Mouse (Mus musculus): ENCODE data around the gene Zpbp2.
A peak's percentile ranks its signal among the peaks of the same experiment; 100 is the strongest.

Gene Zpbp2

GRCm38 (mm10) chr11:98560942-98561341 lies 10.0 kb downstream of the Zpbp2 start:
- no peak for DNase-seq

- no peak for DNase-seq
Measured at GRCm38 (mm10) chr11:98563025-98563424, 12.1 kb downstream of the Zpbp2 start.

GRCm38 (mm10) chr11:98563921-98564414 lies 13.1 kb downstream of the Zpbp2 start:
- DNase-seq, result no peak

GRCm38 (mm10) chr11:98568326-98568725 lies 17.4 kb downstream of the Zpbp2 start:
- DNase-seq, result no peak

GRCm38 (mm10) chr11:98569461-98569860 lies 18.6 kb downstream of the Zpbp2 start:
- no peak for DNase-seq

- DNase-seq, result no peak
Measured at GRCm38 (mm10) chr11:98577776-98578175, 26.9 kb downstream of the Zpbp2 start.

- peak; percentile 57 for DNase-seq
Measured at GRCm38 (mm10) chr11:98580301-98581121, 29.6 kb downstream of the Zpbp2 start.

- DNase-seq, result no peak
Measured at GRCm38 (mm10) chr11:98581286-98582029, 30.6 kb downstream of the Zpbp2 start.

GRCm38 (mm10) chr11:98582030-98582388 lies 31.1 kb downstream of the Zpbp2 start:
- DNase-seq, result no peak

- DNase-seq, result no peak
Measured at GRCm38 (mm10) chr11:98582551-98583264, 31.8 kb downstream of the Zpbp2 start.

- no peak for DNase-seq
Measured at GRCm38 (mm10) chr11:98583265-98583552, 32.3 kb downstream of the Zpbp2 start.

GRCm38 (mm10) chr11:98583571-98583970 lies 32.7 kb downstream of the Zpbp2 start:
- DNase-seq, result no peak

GRCm38 (mm10) chr11:98584146-98584545 lies 33.2 kb downstream of the Zpbp2 start:
- no peak for DNase-seq

GRCm38 (mm10) chr11:98584629-98585177 lies 33.8 kb downstream of the Zpbp2 start:
- no peak for DNase-seq

GRCm38 (mm10) chr11:98586087-98586891 lies 35.4 kb downstream of the Zpbp2 start:
- peak; percentile 33 for DNase-seq

GRCm38 (mm10) chr11:98586892-98587563 lies 36.1 kb downstream of the Zpbp2 start, which contains the start of gene Ormdl3:
TSS of gene Ormdl3 (minus strand) at chr11:98587368.
- peak; percentile 100 for DNase-seq

GRCm38 (mm10) chr11:98587684-98588546 lies 37.0 kb downstream of the Zpbp2 start:
- DNase-seq, result peak; percentile 86

GRCm38 (mm10) chr11:98588833-98589281 lies 38.0 kb downstream of the Zpbp2 start:
- DNase-seq, result no peak

- no peak for DNase-seq
Measured at GRCm38 (mm10) chr11:98589306-98589705, 38.4 kb downstream of the Zpbp2 start.

All from kidney, postnatal 10 days (tissue).